Mouse (Mus musculus) adrenal gland, postnatal 10 days (tissue): ENCODE results near the gene Smyd1. TPM values are rescaled to one million over a fixed set of nuclear protein-coding genes. Genes with fewer than 3 reads are reported as not detected.

Experiments used
- DNase-seq: peaks from one replicate; pipeline ENCODE4 v3.0.0; 2021; ENCODE audit warnings: mixed read lengths
- microRNA-seq: library from miRNA; unstranded; fragments of <30 nt; microRNA quantifications from one replicate; pipeline ENCODE4 v1.2.0, GENCODE M21; 2021
- total RNA-seq, 2 experiments: library from RNA; stranded (reverse); gene quantifications; 2 replicates each; pipeline ENCODE4 v1.2.3; 2021

The Smyd1 gene
- total RNA-seq, 2 experiments from 2014 or later: 5.0 to 17.9 TPM

DNA sequence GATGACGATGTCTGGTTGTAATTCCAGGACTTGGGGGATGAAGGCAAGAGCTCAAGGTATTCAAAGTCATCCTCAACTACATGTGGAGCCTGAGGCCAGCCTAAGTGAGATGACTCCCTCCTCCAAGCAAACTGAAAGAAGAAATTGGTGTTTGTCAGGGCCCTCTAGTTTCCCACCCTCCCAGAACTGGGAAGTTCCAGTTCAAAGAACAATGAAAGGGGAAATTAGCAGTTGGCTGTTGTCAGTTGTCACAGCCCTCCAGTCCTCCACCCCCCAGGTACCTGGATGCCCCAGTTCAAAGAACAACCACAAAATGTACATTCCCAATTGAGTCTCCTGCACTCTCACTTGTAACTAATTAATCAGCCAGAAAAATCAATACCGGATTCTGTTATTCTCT lies 113.3 kb downstream of the Smyd1 start:
- no peak for DNase-seq

- DNase-seq: no peak
Measured at GRCm38 (mm10) chr6:71204166-71204565, 117.9 kb downstream of the Smyd1 start.

- no peak for DNase-seq
Measured at GRCm38 (mm10) chr6:71203674-71204073, 118.4 kb downstream of the Smyd1 start.

GRCm38 (mm10) chr6:71201925-71202324 lies 120.1 kb downstream of the Smyd1 start:
- DNase-seq: no peak

DNA sequence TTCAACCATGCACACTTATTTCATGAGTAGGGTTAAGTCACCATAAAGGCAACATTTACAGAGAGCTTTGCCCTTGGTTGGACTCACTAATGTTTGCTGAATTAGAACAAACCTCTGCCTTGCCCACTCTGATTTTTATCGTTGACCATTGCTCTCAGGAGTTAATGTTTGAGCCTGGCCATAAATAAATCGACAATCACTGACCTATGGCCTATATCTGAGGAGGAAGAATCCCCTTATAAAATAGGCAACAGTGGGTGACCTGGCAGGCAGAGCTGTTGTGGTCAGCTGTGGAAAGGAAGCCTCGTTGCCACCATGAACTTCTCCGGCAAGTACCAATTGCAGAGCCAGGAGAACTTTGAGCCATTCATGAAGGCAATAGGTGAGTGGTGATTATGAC lies 122.4 kb downstream of the Smyd1 start, which contains the start of gene Fabp1:
Gene Fabp1 (plus strand): TSS at position 216 of the 400 bp plus-strand sequence.
- DNase-seq: no peak

DNA sequence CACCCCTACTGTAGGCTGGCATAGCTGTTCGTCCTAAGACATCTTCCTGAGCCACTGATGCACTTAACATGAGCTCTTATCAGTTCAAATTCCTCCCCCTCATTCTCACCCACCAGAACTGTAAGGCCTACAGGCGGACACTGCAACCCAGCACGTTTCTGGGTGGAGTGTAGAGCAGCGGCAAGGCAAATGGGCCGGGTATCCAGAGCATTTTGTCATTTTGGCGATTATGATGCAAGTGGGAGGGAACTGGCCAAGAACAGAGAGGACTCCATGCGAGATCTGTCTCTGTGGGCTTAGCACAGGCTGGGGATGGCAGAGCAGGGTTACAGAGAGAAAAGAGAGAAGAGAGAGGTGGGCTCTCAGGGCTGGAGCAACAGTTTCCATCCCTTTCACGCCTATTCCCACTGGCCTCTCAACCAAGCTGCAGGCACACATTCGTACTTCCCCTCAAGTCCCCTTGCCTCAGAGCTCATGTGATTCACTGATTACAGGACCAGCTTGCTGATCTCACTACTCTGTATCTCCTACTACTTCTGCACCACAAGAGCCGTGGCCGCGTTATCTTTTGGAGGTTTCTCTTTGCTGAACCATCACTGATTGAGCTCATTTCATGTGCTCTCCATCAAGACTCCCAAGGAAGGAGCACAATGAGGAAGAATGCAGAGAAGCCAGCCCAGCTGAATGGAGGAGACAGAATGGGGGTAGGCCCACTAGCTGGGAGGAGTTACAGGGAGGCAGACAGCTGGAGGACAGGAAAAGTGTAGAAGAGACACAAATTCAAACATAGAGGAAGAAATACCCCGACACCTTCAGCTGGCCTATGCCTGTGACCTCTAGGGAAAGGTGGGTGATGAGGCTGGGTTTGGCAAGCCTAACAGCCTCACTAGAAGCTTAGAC lies 124.1 kb downstream of the Smyd1 start:
- DNase-seq: peak; percentile 20

- peak; percentile 13 for DNase-seq
Measured at GRCm38 (mm10) chr6:71196107-71196506, 125.9 kb downstream of the Smyd1 start.

DNA sequence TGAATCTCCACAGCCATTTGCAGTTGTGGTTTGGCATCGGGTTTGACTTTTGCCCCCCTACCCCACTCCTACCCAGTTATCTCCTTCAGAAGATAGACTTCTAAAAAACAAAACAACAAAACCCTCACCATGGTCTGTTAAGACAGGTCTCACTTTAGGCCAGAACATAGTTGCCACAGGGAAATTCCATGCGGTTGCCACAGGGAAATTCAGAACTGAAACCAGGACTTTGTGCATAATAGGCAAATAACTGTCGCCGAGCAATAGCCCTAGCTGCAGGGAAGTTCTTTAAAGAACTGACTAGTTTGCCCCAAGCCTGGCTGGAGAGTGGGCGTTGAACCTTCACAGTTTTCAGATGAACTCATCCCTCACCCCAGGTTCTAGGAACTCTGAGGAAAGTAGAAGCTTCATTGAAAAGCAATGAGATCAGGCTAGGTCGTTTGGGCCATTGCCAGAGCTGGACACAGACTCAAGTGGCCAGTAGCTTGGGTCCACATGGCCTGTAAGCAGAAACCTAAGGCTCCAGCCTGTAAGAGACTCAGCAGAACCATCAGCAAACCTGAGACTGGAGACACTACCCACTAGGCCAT lies 128.8 kb downstream of the Smyd1 start:
- DNase-seq: no peak

DNA sequence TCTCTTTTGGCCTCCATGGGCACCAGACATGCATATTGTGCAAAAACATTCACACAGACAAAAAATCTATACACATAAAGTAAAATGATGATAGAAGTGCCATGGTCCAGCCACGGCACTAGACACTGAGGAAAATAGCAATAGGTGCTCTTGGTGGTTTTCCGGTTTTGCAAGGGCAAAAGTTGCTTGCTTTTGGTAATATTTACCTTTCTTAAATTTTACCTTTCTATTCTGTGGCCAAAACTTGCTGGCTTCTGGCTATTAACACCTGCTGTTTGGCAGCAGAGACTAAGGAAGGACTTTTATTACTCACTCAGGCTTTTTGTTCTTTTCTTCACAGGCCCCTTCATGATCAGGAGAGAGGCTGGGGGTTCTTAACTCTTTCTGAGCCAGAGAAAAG lies 131.5 kb downstream of the Smyd1 start:
- no peak for DNase-seq

- DNase-seq: peak; percentile 26
Measured at GRCm38 (mm10) chr6:71189578-71189977, 132.5 kb downstream of the Smyd1 start.

DNA sequence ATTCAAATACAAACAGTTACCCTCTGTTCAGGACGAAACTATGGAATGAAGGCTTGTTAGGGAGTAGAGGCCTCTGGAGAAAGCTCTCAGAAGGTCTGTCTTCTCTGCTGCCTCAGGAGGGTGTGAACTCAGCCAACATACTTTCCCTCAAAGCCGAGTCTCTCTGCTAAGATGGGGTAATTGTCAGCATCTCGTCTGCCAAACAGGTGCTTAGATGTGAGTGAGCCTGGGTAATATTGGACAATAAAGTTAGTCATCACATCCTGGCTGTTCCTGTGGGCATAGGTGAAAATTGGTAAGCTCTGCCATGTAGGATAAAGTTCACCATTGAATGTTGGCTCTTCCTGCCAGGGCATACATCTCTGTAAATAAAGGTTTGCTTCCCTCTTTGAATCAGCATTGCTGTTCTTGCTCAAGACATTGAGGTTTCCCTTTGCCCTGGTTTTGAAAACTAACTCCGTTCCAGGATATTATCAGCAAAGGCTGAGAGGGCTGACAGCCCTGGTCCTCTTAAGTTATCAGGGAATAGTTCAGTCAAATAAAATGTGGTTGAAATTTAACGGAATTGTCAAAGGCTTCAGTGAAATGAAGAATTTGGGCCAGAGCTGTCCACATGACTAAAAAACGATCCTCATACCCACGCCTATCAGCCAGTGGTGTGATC lies 137.0 kb downstream of the Smyd1 start:
- no peak for DNase-seq

- DNase-seq: no peak
Measured at GRCm38 (mm10) chr6:71180596-71180995, 141.4 kb downstream of the Smyd1 start.

GRCm38 (mm10) chr6:71172812-71173580 lies 149.0 kb downstream of the Smyd1 start:
- DNase-seq: no peak

GRCm38 (mm10) chr6:71166551-71167169 lies 155.4 kb downstream of the Smyd1 start:
- DNase-seq: peak; percentile 13

- peak; percentile 39 for DNase-seq
Measured at GRCm38 (mm10) chr6:71164394-71164793, 157.6 kb downstream of the Smyd1 start.

Small RNA genes within 50 kb of the gene (microRNA-seq; reads per million reads assigned to microRNA genes)
- 62.3 reads per million, percentile 39 among the genes with 10 or more reads in this experiment for gene Mir8112

Other genes starting within 250 kb of the Smyd1 start
- gene Thnsl2, start 177.8 kb downstream of the Smyd1 start, total RNA-seq: 10 to 100 TPM; 16.6 to 17.0 TPM
- gene Fabp1, start 122.4 kb downstream of the Smyd1 start, total RNA-seq: 100 to 1,000 TPM; 160 to 453 TPM
- 10 to 100 TPM; 69.7 to 76.0 TPM for gene Krcc1, start 50.6 kb downstream of the Smyd1 start, total RNA-seq
- 1 to 10 TPM; 1.7 TPM for gene Cd8b1, start 555 bp upstream of the Smyd1 start, total RNA-seq
- 1 to 10 TPM; 1.9 to 2.5 TPM for gene Cd8a, start 51.2 kb upstream of the Smyd1 start, total RNA-seq
- gene Rmnd5a, start 118.4 kb upstream of the Smyd1 start, total RNA-seq: 10 to 100 TPM; 68.7 to 74.1 TPM
- 10 to 100 TPM; 29.9 to 32.3 TPM for gene Rnf103, start 171.7 kb upstream of the Smyd1 start, total RNA-seq
- gene Chmp3, start 221.6 kb upstream of the Smyd1 start, total RNA-seq: 100 to 1,000 TPM in 1 of 2 experiments, 10 to 100 TPM in 1; 85.8 to 101 TPM